Mouse (Mus musculus): Measurements from ENCODE around the gene Kbtbd12.

DNA sequence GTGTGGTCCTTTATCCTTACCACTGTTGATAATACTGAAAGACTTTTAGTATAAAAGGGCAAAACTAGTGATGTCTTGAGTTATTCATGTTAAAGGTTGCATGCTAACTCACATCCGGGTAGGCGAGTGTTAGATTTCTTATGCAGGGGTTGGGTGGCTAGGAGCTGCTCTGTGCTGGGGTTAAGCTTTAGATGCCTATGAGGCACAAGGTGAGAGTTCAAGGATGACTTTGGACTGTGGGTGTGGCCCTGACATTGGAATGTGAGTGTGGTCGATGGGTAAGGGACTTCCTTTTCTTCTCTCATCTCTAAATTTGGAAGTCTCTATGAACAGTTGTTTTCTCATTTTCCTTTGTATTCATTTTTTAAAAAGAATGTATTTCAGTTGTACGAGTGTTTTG is 7.0 kb upstream of the Kbtbd12 start:
- TF ChIP-seq CTCF (IDR thresholded peaks at IDR 0.05; ENCODE audit: extremely low read depth, insufficient read depth, insufficient read length, insufficient replicate concordance) (no peak), POLR2A (IDR thresholded peaks at IDR 0.05; ENCODE audit: low read depth, low read length) (no peak)
